In the genomic region with DNA sequence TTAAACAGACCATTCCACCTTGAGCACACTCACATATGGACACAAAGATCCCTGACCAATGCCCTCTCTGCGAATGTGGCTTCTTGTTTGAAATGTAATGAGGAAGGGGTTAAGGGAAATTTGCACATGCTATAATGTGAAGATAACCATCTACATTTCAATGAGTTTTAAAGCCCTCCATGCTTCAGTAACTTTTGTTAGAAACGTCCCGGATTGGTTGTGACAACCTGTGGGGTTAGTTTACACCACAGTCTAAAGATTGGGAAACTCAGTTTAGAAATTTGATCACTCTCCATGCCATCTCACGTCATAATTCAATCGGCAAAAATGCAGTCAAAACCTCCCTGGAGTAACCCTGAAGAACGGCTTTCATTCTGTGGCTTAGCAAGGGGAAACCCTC, we compare ENCODE assay signal across 15 mouse cellular contexts.
"Had no signal": no experiment of that assay in that cellular context is flagged by ENCODE, and none has a peak within 500 bp of the region (broad histone marks: within the 10 kb centered on the region; RNA-seq: fewer than 3 reads in every experiment).

No protein-coding gene starts in this region.

- H3K27ac ChIP-seq: macrophage; midbrain, embryonic 13.5 days; neural tube, embryonic 12.5 days; stomach, embryonic 15.5 days; stomach, postnatal 0 days had no signal

- DNase-seq: lung, embryonic 14.5 days; lung, postnatal 14 days; lung, postnatal 36 days; right cerebral cortex, postnatal 14 days; thymus, adult 2 months; thymus, postnatal 25 days; thymus, postnatal 4 days had no signal

- H3K4me1 ChIP-seq: megakaryocyte, embryonic 14.5 days; stomach, embryonic 15.5 days had no signal

- H3K9me3 ChIP-seq: midbrain, embryonic 13.5 days; midbrain, embryonic 15.5 days; neural tube, embryonic 12.5 days; stomach, embryonic 15.5 days had no signal

- H3K36me3 ChIP-seq: midbrain, embryonic 13.5 days; midbrain, embryonic 15.5 days; neural tube, embryonic 12.5 days; stomach, embryonic 15.5 days had no signal

- H3K27me3 ChIP-seq: megakaryocyte, embryonic 14.5 days; midbrain, embryonic 13.5 days; midbrain, embryonic 15.5 days; neural tube, embryonic 12.5 days; stomach, embryonic 15.5 days had no signal

- H3K4me3 ChIP-seq: megakaryocyte, embryonic 14.5 days; midbrain, embryonic 13.5 days; midbrain, embryonic 15.5 days; neural tube, embryonic 12.5 days; stomach, embryonic 15.5 days had no signal

- ATAC-seq: midbrain, embryonic 13.5 days; midbrain, embryonic 15.5 days had no signal

- H3K4me2 ChIP-seq: lung, embryonic 14.5 days; midbrain, embryonic 11.5 days; midbrain, embryonic 13.5 days; midbrain, embryonic 15.5 days; neural tube, embryonic 12.5 days; stomach, embryonic 15.5 days had no signal

- H3K9ac ChIP-seq: lung, embryonic 14.5 days; midbrain, embryonic 13.5 days; midbrain, embryonic 15.5 days; neural tube, embryonic 12.5 days; stomach, embryonic 15.5 days had no signal
